In the genomic region with DNA sequence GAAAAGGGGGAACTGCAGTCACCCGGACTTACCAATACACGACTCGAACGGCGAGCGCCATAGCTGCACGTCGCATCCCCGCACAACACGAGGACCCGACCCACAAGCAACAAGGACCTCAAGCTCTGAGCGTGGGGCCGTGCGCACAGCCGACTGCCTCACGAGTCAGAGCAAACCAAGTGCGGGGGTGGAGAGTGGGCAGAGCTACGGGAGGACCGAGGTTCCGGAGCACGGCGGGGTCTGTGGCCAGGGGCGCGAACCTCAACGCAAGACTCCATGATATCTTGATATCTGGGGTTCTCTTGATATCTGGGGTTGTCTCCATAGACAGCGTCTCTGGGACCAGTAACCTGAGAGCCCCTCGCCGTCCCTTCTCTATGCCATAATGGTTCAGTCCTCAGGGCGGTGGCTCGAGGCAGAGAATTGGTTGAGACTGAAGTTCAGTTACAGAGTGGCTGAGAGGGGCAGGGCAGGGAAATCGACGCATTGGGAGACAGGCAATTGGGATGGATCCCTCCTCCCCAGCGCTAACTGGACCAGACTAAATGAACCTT, we compare ENCODE assay signal across 7 mouse cellular contexts. TPM values are rescaled to one million over a fixed set of nuclear protein-coding genes. Genes with fewer than 3 reads are reported as not detected.
DNase-seq lines count a peak whose midpoint lies in the region; ATAC-seq and TF ChIP-seq lines count a peak whose summit lies in the region.

Selenow (minus strand) TSS at position 183 of the 554 bp plus-strand sequence.

- H3K27me3 ChIP-seq in embryonic facial prominence, embryonic 12.5 days: no peaks in the 10 kb centered on the region
- H3K27me3 ChIP-seq in kidney, adult 2 months (replicated peaks; ENCODE audit: control insufficient read depth, insufficient read depth, low read length): no peaks in the 10 kb centered on the region
- no peaks in the 10 kb centered on the region for H3K27me3 ChIP-seq in limb, embryonic 12.5 days
- no peaks in the 10 kb centered on the region for H3K27me3 ChIP-seq in midbrain, embryonic 15.5 days (replicated peaks)
- H3K27me3 ChIP-seq in spleen, adult 2 months (ENCODE audit: control insufficient read depth, insufficient read depth, low read length): no peaks in the 10 kb centered on the region

- DNase-seq in adrenal gland, postnatal 25 days: peak; percentile 85
- peak; percentile 94 to 95 for DNase-seq in heart, adult 18-20 months
- DNase-seq in kidney, adult 2 months: peak; percentile 90
- DNase-seq in spleen, adult 2 months (ENCODE audit: low read depth in 1 of 2, low spot score in 2 of 2): peak; percentile 88 to 92

- H3K9ac ChIP-seq in embryonic facial prominence, embryonic 12.5 days: peak within 1 kb of the TSS; percentile 68
- peak within 1 kb of the TSS; percentile 58 for H3K9ac ChIP-seq in limb, embryonic 12.5 days (replicated peaks)
- peak within 1 kb of the TSS; percentile 77 for H3K9ac ChIP-seq in midbrain, embryonic 15.5 days

- H3K4me1 ChIP-seq in embryonic facial prominence, embryonic 12.5 days: peaks cover 15% of the 10 kb centered on the region
- H3K4me1 ChIP-seq in kidney, adult 2 months (ENCODE audit: control insufficient read depth, insufficient read depth, low read length): peaks cover 4% of the 10 kb centered on the region; the same call in 1 of the 2 replicates
- peaks cover 16% of the 10 kb centered on the region for H3K4me1 ChIP-seq in limb, embryonic 12.5 days (replicated peaks)
- peaks cover 26% of the 10 kb centered on the region for H3K4me1 ChIP-seq in midbrain, embryonic 15.5 days
- H3K4me1 ChIP-seq in spleen, adult 2 months (ENCODE audit: control insufficient read depth, insufficient read depth, insufficient read length): peaks cover 11% of the 10 kb centered on the region; the same call in 1 of the 2 replicates

- under 1% methylated on average over 33 of the region's 33 CpGs for WGBS in embryonic facial prominence, embryonic 12.5 days
- under 1% methylated on average over 33 of the region's 33 CpGs for WGBS in kidney, adult 2 months
- WGBS in limb, embryonic 12.5 days: under 1% methylated on average over 33 of the region's 33 CpGs
- WGBS in midbrain, embryonic 15.5 days: under 1% methylated on average over 33 of the region's 33 CpGs
- under 1% methylated on average over 33 of the region's 33 CpGs for WGBS in spleen, adult 2 months

- TF ChIP-seq CTCF in kidney, adult 2 months (conservative IDR thresholded peaks at IDR 0.05; ENCODE audit: insufficient read depth, insufficient read length, low read depth, low read length): no peak
- no peak for TF ChIP-seq CTCF in spleen, adult 2 months (IDR thresholded peaks at IDR 0.05; ENCODE audit: extremely low read depth, insufficient read depth, insufficient read length, insufficient replicate concordance)

- peaks cover 28% of the 10 kb centered on the region for H3K36me3 ChIP-seq in embryonic facial prominence, embryonic 12.5 days
- no peaks in the 10 kb centered on the region for H3K36me3 ChIP-seq in kidney, adult 2 months (ENCODE audit: control insufficient read depth, insufficient read depth, low read length)
- peaks cover 29% of the 10 kb centered on the region for H3K36me3 ChIP-seq in limb, embryonic 12.5 days
- peaks cover 18% of the 10 kb centered on the region; the same call in 1 of the 2 replicates for H3K36me3 ChIP-seq in midbrain, embryonic 15.5 days (replicated peaks)
- H3K36me3 ChIP-seq in spleen, adult 2 months (ENCODE audit: control insufficient read depth, insufficient read depth, low read length): peaks cover 5% of the 10 kb centered on the region

- peak within 1 kb of the TSS; percentile 69 for H3K4me3 ChIP-seq in embryonic facial prominence, embryonic 12.5 days
- H3K4me3 ChIP-seq in kidney, adult 2 months (ENCODE audit: insufficient read depth, low read depth, low read length): peak within 1 kb of the TSS; percentile 76
- peak within 1 kb of the TSS; percentile 51 for H3K4me3 ChIP-seq in limb, embryonic 12.5 days (replicated peaks)
- H3K4me3 ChIP-seq in midbrain, embryonic 15.5 days: peak within 1 kb of the TSS; percentile 76
- H3K4me3 ChIP-seq in spleen, adult 2 months (ENCODE audit: extremely low read depth, insufficient read depth, insufficient read length): peak within 1 kb of the TSS; percentile 75

- peak; percentile 88 for TF ChIP-seq POLR2A in kidney, adult 2 months (IDR thresholded peaks at IDR 0.05; ENCODE audit: low read depth, low read length)
- peak; percentile 92 for TF ChIP-seq POLR2A in spleen, adult 2 months (IDR thresholded peaks at IDR 0.05; ENCODE audit: low read depth, low read length)

- H3K27ac ChIP-seq in embryonic facial prominence, embryonic 12.5 days: peak within 1 kb of the TSS; percentile 88
- peak within 1 kb of the TSS; percentile 58 for H3K27ac ChIP-seq in kidney, adult 2 months (ENCODE audit: insufficient read depth, low read depth, low read length)
- H3K27ac ChIP-seq in limb, embryonic 12.5 days: peak within 1 kb of the TSS; percentile 74
- H3K27ac ChIP-seq in midbrain, embryonic 15.5 days: peak within 1 kb of the TSS; percentile 92
- H3K27ac ChIP-seq in spleen, adult 2 months (ENCODE audit: insufficient read depth, low read length): peak within 1 kb of the TSS; percentile 88

- no peaks in the 10 kb centered on the region for H3K9me3 ChIP-seq in embryonic facial prominence, embryonic 12.5 days
- no peaks in the 10 kb centered on the region for H3K9me3 ChIP-seq in limb, embryonic 12.5 days
- H3K9me3 ChIP-seq in midbrain, embryonic 15.5 days: no peaks in the 10 kb centered on the region

- peak within 1 kb of the TSS; percentile 82 for H3K4me2 ChIP-seq in embryonic facial prominence, embryonic 12.5 days (replicated peaks)
- H3K4me2 ChIP-seq in limb, embryonic 12.5 days: peak within 1 kb of the TSS; percentile 65
- H3K4me2 ChIP-seq in midbrain, embryonic 15.5 days: peak within 1 kb of the TSS; percentile 85

- ATAC-seq in embryonic facial prominence, embryonic 12.5 days (ENCODE audit: insufficient number of reproducible peaks, insufficient read depth, low FRiP score, low TSS enrichment): peak; percentile 92
- peak; percentile 91 for ATAC-seq in limb, embryonic 12.5 days (ENCODE audit: insufficient number of reproducible peaks, insufficient read depth, low FRiP score, low TSS enrichment, low read depth)
- peak; percentile 97 for ATAC-seq in midbrain, embryonic 15.5 days (replicated peaks)

RNA-seq across cellular contexts. Expression of gene Selenow, which starts in this region (rescaled TPM):
- total RNA-seq in adrenal gland, postnatal 25 days (2021): 156 and 160 TPM in 2 replicates
- 1,124 and 1,186 TPM in 2 replicates for polyA plus RNA-seq in embryonic facial prominence, embryonic 12.5 days (2016; fragmentation: Nextera tagmentation; extraction: Ambion mirVana)
- total RNA-seq in heart, adult 18-20 months (2021): 100 to 1,000 TPM; 181 to 202 TPM
- polyA plus RNA-seq in kidney, adult 2 months (2012; rRNA removed): 236 and 288 TPM in 2 replicates
- polyA plus RNA-seq in limb, embryonic 12.5 days (2016; fragmentation: Nextera tagmentation; extraction: Ambion mirVana): 912 and 933 TPM in 2 replicates
- 1,365 and 1,414 TPM in 2 replicates for polyA plus RNA-seq in midbrain, embryonic 15.5 days (2015; fragmentation: Nextera tagmentation; extraction: Ambion mirVana)
- 210 and 358 TPM in 2 replicates for polyA plus RNA-seq in spleen, adult 2 months (2012; rRNA removed)

Comparison
In these comparisons a context has a peak if more than half of its experiments do, and no peak if none do; other contexts are left out.
1. Peak in every context shown above with its lines: DNase-seq, ATAC-seq, H3K4me3 ChIP-seq and H3K27ac ChIP-seq.